Mouse (Mus musculus) bone marrow, adult 2 months (tissue): ENCODE measurements around the gene Rasa3.

ENCODE experiments used
- CTCF ChIP-seq: fragments of 200-500 bp; IDR thresholded peaks from 2 replicates; pipeline ENCODE4 v1.5.1; 2011; ENCODE audit warnings: low read length, control low read depth; ENCODE audit not compliant: control insufficient read depth, insufficient read depth
- POLR2A ChIP-seq: fragments of 200-500 bp; IDR thresholded peaks from 2 replicates; pipeline ENCODE4 v1.6.1; 2011; ENCODE audit warnings: low read depth, mild to moderate bottlenecking, control low read depth, low read length, borderline replicate concordance; ENCODE audit not compliant: control insufficient read depth

DNA sequence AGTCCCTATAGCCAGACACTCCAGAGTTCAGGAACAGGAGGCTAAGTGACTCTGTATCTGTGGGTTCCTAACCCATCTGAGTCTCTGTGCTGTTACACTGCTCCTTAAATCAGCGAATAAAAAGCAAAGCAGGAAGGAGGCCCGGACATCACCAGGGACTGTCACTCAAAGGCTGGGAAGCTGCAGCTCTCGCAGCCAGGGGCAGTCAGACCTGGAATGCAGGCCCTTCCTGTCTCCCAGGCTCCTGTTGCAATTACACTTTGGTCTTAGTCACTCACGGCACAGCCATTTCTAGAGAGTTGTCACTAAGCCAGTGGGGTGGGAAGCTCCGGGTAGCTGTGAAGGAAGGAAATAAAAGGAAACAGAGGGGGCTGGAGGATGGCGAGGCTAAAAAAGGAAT, 33.2 kb downstream of the Rasa3 start:
- TF ChIP-seq CTCF (no peak), POLR2A (no peak)
